Mouse (Mus musculus) testis, adult 2 months (tissue): ENCODE results near the gene Txndc17. TPM values are rescaled to one million over a fixed set of nuclear protein-coding genes. Genes with fewer than 3 reads are reported as not detected.

ENCODE experiments used
- H3K27ac ChIP-seq: fragments of 200-500 bp; 2 replicates; pipeline ENCODE4 v1.5.1; 2012; ENCODE audit warnings: low read depth, low read length; ENCODE audit not compliant: control insufficient read depth, insufficient read depth
- H3K27me3 ChIP-seq: fragments of 200-500 bp; 2 replicates; pipeline ENCODE4 v1.6.1; 2012; ENCODE audit warnings: mild to moderate bottlenecking, low read length, moderate library complexity; ENCODE audit not compliant: control insufficient read depth, insufficient read depth
- H3K36me3 ChIP-seq: fragments of 200-500 bp; 2 replicates; pipeline ENCODE4 v1.6.1; 2012; ENCODE audit warnings: mild to moderate bottlenecking, low read length; ENCODE audit not compliant: control insufficient read depth, insufficient read depth
- H3K4me1 ChIP-seq: fragments of 200-500 bp; 2 replicates; pipeline ENCODE4 v1.6.1; 2012; ENCODE audit warnings: low read length; ENCODE audit not compliant: control insufficient read depth, insufficient read depth
- H3K4me3 ChIP-seq: fragments of 200-500 bp; 2 replicates; pipeline ENCODE4 v1.5.1; 2012; ENCODE audit warnings: low read depth, mild to moderate bottlenecking, low read length, moderate library complexity, mixed read lengths; ENCODE audit not compliant: control insufficient read depth
- CTCF ChIP-seq: fragments of 200-500 bp; IDR thresholded peaks from 2 replicates; pipeline ENCODE4 v1.5.1; 2012; ENCODE audit warnings: low read depth, mild to moderate bottlenecking, inconsistent platforms, low read length, moderate library complexity; ENCODE audit not compliant: control insufficient read depth, insufficient read depth, insufficient replicate concordance
- POLR2A ChIP-seq: fragments of 200-500 bp; IDR thresholded peaks from 2 replicates; pipeline ENCODE4 v1.6.1; 2012; ENCODE audit warnings: low read depth, mild to moderate bottlenecking, inconsistent platforms, low read length, moderate library complexity; ENCODE audit not compliant: control insufficient read depth
- polyA plus RNA-seq: library from polyadenylated mRNA; depleted of rRNA; stranded (reverse); fragments of >200 nt; gene quantifications from 2 replicates; pipeline ENCODE4 v1.2.3, GENCODE M21; 2012

The Txndc17 gene
- polyA plus RNA-seq, 1 experiment, result 17.5 TPM

- peaks cover 5% of the 10 kb centered on the region for H3K36me3 ChIP-seq
These were observed 26.8 kb upstream of the Txndc17 start for GRCm38 (mm10) chr11:72180556-72180955.

GRCm38 (mm10) chr11:72181136-72181535 lies 26.2 kb upstream of the Txndc17 start:
- no peaks in the 10 kb centered on the region for H3K27me3 ChIP-seq
- H3K4me1 ChIP-seq, result no peaks in the 10 kb centered on the region
- H3K36me3 ChIP-seq, result peaks cover 3% of the 10 kb centered on the region
- no peak overlapping the region for H3K4me3 ChIP-seq
- no peak for TF ChIP-seq CTCF
- no peak for TF ChIP-seq POLR2A
- no peak overlapping the region for H3K27ac ChIP-seq

More at GRCm38 (mm10) chr11:72180556-72180955, 26.8 kb upstream of the Txndc17 start:
- no peak overlapping the region for H3K4me3 ChIP-seq
- TF ChIP-seq CTCF, result no peak
- TF ChIP-seq POLR2A, result no peak
- H3K27ac ChIP-seq, result no peak overlapping the region
- no peaks in the 10 kb centered on the region for H3K4me1 ChIP-seq
- no peaks in the 10 kb centered on the region for H3K27me3 ChIP-seq

- H3K36me3 ChIP-seq, result peaks cover 4% of the 10 kb centered on the region
- no peaks in the 10 kb centered on the region for H3K27me3 ChIP-seq
- no peaks in the 10 kb centered on the region for H3K4me1 ChIP-seq
- no peak overlapping the region for H3K4me3 ChIP-seq
- TF ChIP-seq POLR2A (no peak), CTCF (no peak)
- H3K27ac ChIP-seq, result no peak overlapping the region
These were observed 23.1 kb upstream of the Txndc17 start for GRCm38 (mm10) chr11:72184252-72184651.

- no peak overlapping the region for H3K4me3 ChIP-seq
- no peak overlapping the region for H3K27ac ChIP-seq
- no peaks in the 10 kb centered on the region for H3K27me3 ChIP-seq
- peaks cover 2% of the 10 kb centered on the region for H3K36me3 ChIP-seq
- TF ChIP-seq POLR2A, result no peak
- TF ChIP-seq CTCF, result no peak
- H3K4me1 ChIP-seq, result no peaks in the 10 kb centered on the region
These were observed 16.5 kb upstream of the Txndc17 start for GRCm38 (mm10) chr11:72190857-72191256.

- Histone ChIP-seq H3K27ac (no peak overlapping the region), H3K4me1 (no peaks in the 10 kb centered on the region), H3K36me3 (peaks cover 3% of the 10 kb centered on the region), H3K4me3 (no peak overlapping the region), H3K27me3 (no peaks in the 10 kb centered on the region)
- TF ChIP-seq CTCF, result no peak
- no peak for TF ChIP-seq POLR2A
These were observed 13.1 kb upstream of the Txndc17 start for GRCm38 (mm10) chr11:72194259-72194658.

- Histone ChIP-seq H3K27ac (no peak overlapping the region), H3K36me3 (peaks cover 3% of the 10 kb centered on the region), H3K4me3 (no peak overlapping the region), H3K4me1 (no peaks in the 10 kb centered on the region), H3K27me3 (no peaks in the 10 kb centered on the region)
- TF ChIP-seq POLR2A, result no peak
- no peak for TF ChIP-seq CTCF
These were observed 10.8 kb upstream of the Txndc17 start for GRCm38 (mm10) chr11:72196506-72196905.

GRCm38 (mm10) chr11:72203440-72203839 lies 3.9 kb upstream of the Txndc17 start:
- H3K4me3 ChIP-seq, result no peak overlapping the region
- TF ChIP-seq POLR2A, result no peak
- no peak for TF ChIP-seq CTCF
- no peaks in the 10 kb centered on the region for H3K27me3 ChIP-seq
- no peak overlapping the region for H3K27ac ChIP-seq
- H3K4me1 ChIP-seq, result peaks cover 13% of the 10 kb centered on the region
- peaks cover under 1% of the 10 kb centered on the region; the same call in 1 of the 2 replicates for H3K36me3 ChIP-seq

GRCm38 (mm10) chr11:72205256-72205655 lies 2.1 kb upstream of the Txndc17 start:
- Histone ChIP-seq H3K4me3 (peak overlapping the region; percentile 91), H3K36me3 (no peaks in the 10 kb centered on the region), H3K4me1 (peaks cover 13% of the 10 kb centered on the region), H3K27me3 (no peaks in the 10 kb centered on the region), H3K27ac (no peak overlapping the region)
- TF ChIP-seq POLR2A (no peak; the same call in 1 of the 2 replicates), CTCF (no peak)
